Mouse (Mus musculus): Measurements from ENCODE around the gene Pias3.
"Not testable (repeated sequence)": the region's sequence is repeated elsewhere in the genome, so short reads cannot be mapped to it uniquely, and the experiment has no call there.

The Pias3 gene

GRCm38 (mm10) chr3:96728634-96729402 lies 32.6 kb downstream of the Pias3 start:
- DNase-seq (ENCODE audit: low read depth, low spot score), result no peak

- DNase-seq (ENCODE audit: low read depth, low spot score), result no peak
These were observed 33.2 kb downstream of the Pias3 start for GRCm38 (mm10) chr3:96729403-96729784.

- DNase-seq (ENCODE audit: low read depth, low spot score), result no peak
These were observed 34.6 kb downstream of the Pias3 start for GRCm38 (mm10) chr3:96730785-96731184.

GRCm38 (mm10) chr3:96733984-96734383 lies 37.8 kb downstream of the Pias3 start:
- no peak for DNase-seq (ENCODE audit: low read depth, low spot score)

- DNase-seq (ENCODE audit: low read depth, low spot score), result no peak
These were observed 39.0 kb downstream of the Pias3 start for GRCm38 (mm10) chr3:96735200-96735599.

- DNase-seq (ENCODE audit: low read depth, low spot score), result no peak
These were observed 41.0 kb downstream of the Pias3 start for GRCm38 (mm10) chr3:96737013-96737740.

GRCm38 (mm10) chr3:96737995-96738394 lies 41.8 kb downstream of the Pias3 start:
- DNase-seq (ENCODE audit: low read depth, low spot score), result no peak

- DNase-seq (ENCODE audit: low read depth, low spot score), result not testable (repeated sequence)
These were observed 44.1 kb downstream of the Pias3 start for GRCm38 (mm10) chr3:96740279-96740678.

GRCm38 (mm10) chr3:96744348-96744747 lies 48.2 kb downstream of the Pias3 start:
- no peak for DNase-seq (ENCODE audit: low read depth, low spot score)

GRCm38 (mm10) chr3:96746829-96747228 lies 50.6 kb downstream of the Pias3 start:
- no peak for DNase-seq (ENCODE audit: low read depth, low spot score)
